Mouse (Mus musculus) neutrophil, adult 65 days (primary cell): ENCODE data around the gene Slc22a22. TPM values are rescaled to one million over a fixed set of nuclear protein-coding genes. Genes with fewer than 3 reads are reported as not detected.

Experiments used
- total RNA-seq: library from RNA; stranded (reverse); gene quantifications from 2 replicates; pipeline ENCODE4 v1.2.4, GENCODE M21; 2023

The Slc22a22 gene
- total RNA-seq: not detected in 2 replicates

GRCm38 (mm10) chr15:57477525-57477924, at the start of gene Slc22a22:
TSS of gene Slc22a22 (minus strand) at chr15:57477625.

